Comparison of ENCODE assay signal across 8 mouse cellular contexts in genomic region chr5:136581166-136581565, GRCm38 (mm10). TPM values are rescaled to one million over a fixed set of nuclear protein-coding genes. Genes with fewer than 3 reads are reported as not detected.
DNase-seq lines count a peak whose midpoint lies in the region; ATAC-seq and TF ChIP-seq lines count a peak whose summit lies in the region.

No protein-coding gene starts in this region.

- no peak for ATAC-seq in midbrain, embryonic 13.5 days

- TF ChIP-seq CTCF in heart, adult 2 months (IDR thresholded peaks at IDR 0.05): peak; percentile 58

- H3K36me3 ChIP-seq in heart, adult 2 months (ENCODE audit: control insufficient read depth, insufficient read depth, low read length): no peaks in the 10 kb centered on the region
- H3K36me3 ChIP-seq in limb, embryonic 10.5 days: no peaks in the 10 kb centered on the region
- H3K36me3 ChIP-seq in midbrain, embryonic 13.5 days: no peaks in the 10 kb centered on the region

- no peak overlapping the region for H3K9ac ChIP-seq in heart, adult 2 months (ENCODE audit: low read depth, low read length)
- no peak overlapping the region for H3K9ac ChIP-seq in midbrain, embryonic 13.5 days (replicated peaks)

- peak overlapping the region; percentile 15; the same call in 1 of the 2 replicates for H3K4me2 ChIP-seq in midbrain, embryonic 13.5 days (replicated peaks)

- H3K79me2 ChIP-seq in heart, adult 2 months (replicated peaks; ENCODE audit: control insufficient read depth, insufficient read depth, low read length): no peaks in the 10 kb centered on the region

- peaks cover 3% of the 10 kb centered on the region; the same call in 1 of the 2 replicates for H3K27me3 ChIP-seq in heart, adult 2 months (ENCODE audit: control insufficient read depth, insufficient read depth, low read length)
- H3K27me3 ChIP-seq in limb, embryonic 10.5 days (ENCODE audit: low read depth, poor library complexity, severe bottlenecking): peaks cover 60% of the 10 kb centered on the region
- H3K27me3 ChIP-seq in midbrain, embryonic 13.5 days: peaks cover 32% of the 10 kb centered on the region

- no peak for TF ChIP-seq POLR2A in heart, adult 2 months (IDR thresholded peaks at IDR 0.05; ENCODE audit: insufficient read depth, low read depth, low read length)

- TF ChIP-seq EP300 in heart, adult 2 months (IDR thresholded peaks at IDR 0.05; ENCODE audit: insufficient read depth, low read depth, low read length): no peak

- no peak overlapping the region for H3K4me3 ChIP-seq in heart, adult 2 months
- H3K4me3 ChIP-seq in limb, embryonic 10.5 days: peak overlapping the region; percentile 32
- H3K4me3 ChIP-seq in midbrain, embryonic 13.5 days (replicated peaks): no peak overlapping the region

- 23% methylated on average over 9 of the region's 9 CpGs for WGBS in heart, adult 2 months
- 16% methylated on average over 9 of the region's 9 CpGs for WGBS in limb, embryonic 10.5 days
- 19% methylated on average over 9 of the region's 9 CpGs for WGBS in midbrain, embryonic 13.5 days

- DNase-seq in heart, adult 2 months: no peak
- no peak for DNase-seq in heart, adult 11 months
- DNase-seq in brain, adult 2 months (ENCODE audit: low read depth, low spot score): peak; percentile 24
- DNase-seq in heart, postnatal 4 days: peak; percentile 74
- peak; percentile 80 for DNase-seq in limb, embryonic 10.5 days (ENCODE audit: low spot score)
- DNase-seq in thymus, adult 18-20 months: peak; percentile 42 to 52
- no peak for DNase-seq in layer of hippocampus, adult 9-11 months

- H3K9me3 ChIP-seq in limb, embryonic 10.5 days (replicated peaks): no peaks in the 10 kb centered on the region
- H3K9me3 ChIP-seq in midbrain, embryonic 13.5 days: no peaks in the 10 kb centered on the region

- H3K4me1 ChIP-seq in heart, adult 2 months (ENCODE audit: control insufficient read depth, insufficient read depth, low read length): no peaks in the 10 kb centered on the region; the same call in 1 of the 2 replicates
- peaks cover 17% of the 10 kb centered on the region for H3K4me1 ChIP-seq in limb, embryonic 10.5 days
- peaks cover 3% of the 10 kb centered on the region; the same call in 1 of the 2 replicates for H3K4me1 ChIP-seq in midbrain, embryonic 13.5 days (replicated peaks)

- intact Hi-C loops in heart, adult 2 months (cut with DNase I): no loop called here

- H3K27ac ChIP-seq in heart, adult 2 months: no peak overlapping the region
- H3K27ac ChIP-seq in limb, embryonic 10.5 days: no peak overlapping the region
- H3K27ac ChIP-seq in midbrain, embryonic 13.5 days: no peak overlapping the region

RNA-seq across cellular contexts. Expression of gene Cux1, which starts 13.9 kb away (rescaled TPM):
- total RNA-seq in heart, adult 2 months (2021): 100 to 1,000 TPM in 1 of 2 experiments, 10 to 100 TPM in 1; 85.8 to 101 TPM
- 46.8 and 65.3 TPM in 2 replicates for polyA plus RNA-seq in heart, adult 2 months (2012; rRNA removed)
- total RNA-seq in heart, postnatal 4 days (2021): 100 to 1,000 TPM; 126 to 131 TPM
- polyA plus RNA-seq in limb, embryonic 10.5 days (2016; fragmentation: Nextera tagmentation; extraction: Ambion mirVana): 59.1 and 67.7 TPM in 2 replicates
- polyA plus RNA-seq in midbrain, embryonic 13.5 days (2015; fragmentation: Nextera tagmentation; extraction: Ambion mirVana): 126 TPM in 2 replicates

Comparison
In these comparisons a context has a peak if more than half of its experiments do, and no peak if none do; other contexts are left out.
1. DNase-seq: peak in brain, adult 2 months (single experiment), heart, postnatal 4 days (single experiment), limb, embryonic 10.5 days (single experiment) and thymus, adult 18-20 months (2 of 2); none in heart, adult 2 months (0 of 2), heart, adult 11 months (single experiment) and layer of hippocampus, adult 9-11 months (single experiment).